In genomic region chr8:118601376-118601775, GRCm38 (mm10) we compare ENCODE assay signal across 22 mouse cellular contexts.
"Had no signal": no experiment of that assay in that cellular context is flagged by ENCODE, and none has a peak within 500 bp of the region (broad histone marks: within the 10 kb centered on the region; RNA-seq: fewer than 3 reads in every experiment).

No protein-coding gene starts in this region.

- H3K4me2 ChIP-seq: limb, embryonic 12.5 days; limb, embryonic 15.5 days; liver, embryonic 11.5 days; lung, embryonic 14.5 days; midbrain, embryonic 12.5 days; midbrain, embryonic 15.5 days; neural tube, embryonic 13.5 days; stomach, embryonic 15.5 days had no signal

- H3K36me3 ChIP-seq: limb, embryonic 12.5 days; limb, embryonic 15.5 days; midbrain, embryonic 12.5 days; midbrain, embryonic 15.5 days; neural tube, embryonic 13.5 days; stomach, embryonic 15.5 days had no signal

- H3K4me3 ChIP-seq: left cerebral cortex, adult 2 months; limb, embryonic 12.5 days; limb, embryonic 15.5 days; midbrain, embryonic 12.5 days; midbrain, embryonic 15.5 days; myocyte; neural tube, embryonic 13.5 days; stomach, embryonic 15.5 days had no signal

- H3K27ac ChIP-seq: kidney, postnatal 0 days; left cerebral cortex, adult 2 months; limb, embryonic 12.5 days; limb, embryonic 15.5 days; liver, embryonic 14.5 days; macrophage; midbrain, embryonic 12.5 days; midbrain, embryonic 15.5 days; stomach, embryonic 15.5 days had no signal

- H3K9ac ChIP-seq: limb, embryonic 12.5 days; limb, embryonic 15.5 days; liver, embryonic 14.5 days; liver, postnatal 0 days; lung, embryonic 14.5 days; midbrain, embryonic 12.5 days; midbrain, embryonic 15.5 days; neural tube, embryonic 13.5 days; stomach, embryonic 15.5 days had no signal

- H3K4me1 ChIP-seq: limb, embryonic 15.5 days; stomach, embryonic 15.5 days had no signal

- H3K27me3 ChIP-seq: limb, embryonic 12.5 days; limb, embryonic 15.5 days; midbrain, embryonic 12.5 days; midbrain, embryonic 15.5 days; neural tube, embryonic 13.5 days; stomach, embryonic 15.5 days had no signal

- DNase-seq: kidney, adult 18-20 months; kidney, adult 9 months; kidney, postnatal 36 days; liver, postnatal 0 days; lung, embryonic 14.5 days; retina, postnatal 1 day; right cerebral cortex, postnatal 25 days; spleen, adult 18-20 months; thymus, postnatal 25 days had no signal

- ATAC-seq: liver, postnatal 0 days; lung, postnatal 0 days; midbrain, embryonic 15.5 days had no signal

- H3K9me3 ChIP-seq: limb, embryonic 12.5 days; limb, embryonic 15.5 days; midbrain, embryonic 12.5 days; midbrain, embryonic 15.5 days; neural tube, embryonic 13.5 days; stomach, embryonic 15.5 days had no signal
